Mouse (Mus musculus): ENCODE results near the gene E130308A19Rik.

GRCm38 (mm10) chr4:59789015-59789414, 163.0 kb downstream of the E130308A19Rik start:
- TF ChIP-seq POLR2A (IDR thresholded peaks at IDR 0.05; ENCODE audit: borderline replicate concordance, low read depth, low read length): no peak
- TF ChIP-seq CTCF (IDR thresholded peaks at IDR 0.05; ENCODE audit: low read depth, low read length): no peak

Data from bone marrow macrophage, adult 2 months (primary cell).